Comparison of ENCODE assay signal across 21 mouse cellular contexts in genomic region chr9:120091696-120092238, GRCm38 (mm10). TPM values are rescaled to one million over a fixed set of nuclear protein-coding genes. Genes with fewer than 3 reads are reported as not detected.
A peak's percentile ranks its signal among the peaks of the same experiment; 100 is the strongest.
DNase-seq lines count a peak whose midpoint lies in the region; ATAC-seq and TF ChIP-seq lines count a peak whose summit lies in the region.
"Had no signal": no experiment of that assay in that cellular context is flagged by ENCODE, and none has a peak within 500 bp of the region (broad histone marks: within the 10 kb centered on the region; RNA-seq: fewer than 3 reads in every experiment).

Ccr8 (plus strand) TSS chr9:120092114.

- no peak within 1 kb of the TSS for H3K4me2 ChIP-seq in kidney, embryonic 16.5 days (replicated peaks; ENCODE audit: low read depth, low read length)
- H3K4me2 ChIP-seq: embryonic facial prominence, embryonic 12.5 days; forebrain, embryonic 12.5 days; hindbrain, embryonic 13.5 days had no signal

- peak; percentile 64 for ATAC-seq in activated CD4-positive, CD25-positive, alpha-beta regulatory T cell, adult 4 months
- ATAC-seq in kidney, embryonic 16.5 days (ENCODE audit: low FRiP score, low TSS enrichment): no peak
- ATAC-seq: forebrain, embryonic 16.5 days; hindbrain, postnatal 0 days; intestine, embryonic 16.5 days; Patski had no signal

- peaks cover 24% of the 10 kb centered on the region for H3K4me1 ChIP-seq in thymus, adult 2 months (replicated peaks; ENCODE audit: control insufficient read depth, insufficient read depth, low read length)
- H3K4me1 ChIP-seq in kidney, embryonic 16.5 days (ENCODE audit: insufficient read depth, low read length): no peaks in the 10 kb centered on the region
- H3K4me1 ChIP-seq: embryonic facial prominence, embryonic 12.5 days; forebrain, embryonic 12.5 days; hindbrain, embryonic 13.5 days had no signal

- H3K4me3 ChIP-seq in thymus, adult 2 months (ENCODE audit: control insufficient read depth, insufficient read depth, low read length): peak within 1 kb of the TSS; percentile 19
- no peak within 1 kb of the TSS for H3K4me3 ChIP-seq in kidney, embryonic 16.5 days (ENCODE audit: low read length)
- H3K4me3 ChIP-seq: embryonic facial prominence, embryonic 12.5 days; forebrain, embryonic 12.5 days; hindbrain, embryonic 13.5 days had no signal

- H3K27ac ChIP-seq in thymus, adult 2 months (ENCODE audit: control insufficient read depth, insufficient read depth, low read length): peak within 1 kb of the TSS; percentile 42; the same call in 1 of the 2 replicates
- H3K27ac ChIP-seq in kidney, embryonic 16.5 days (ENCODE audit: low read length): no peak within 1 kb of the TSS
- H3K27ac ChIP-seq: embryonic facial prominence, embryonic 12.5 days; forebrain, embryonic 12.5 days; hindbrain, embryonic 13.5 days; hindbrain, postnatal 0 days had no signal

- TF ChIP-seq CTCF in thymus, adult 2 months (IDR thresholded peaks at IDR 0.05; ENCODE audit: borderline replicate concordance, control insufficient read depth, extremely low read depth, insufficient read depth, low read length, poor library complexity): no peak

- H3K36me3 ChIP-seq in thymus, adult 2 months (ENCODE audit: control insufficient read depth, insufficient read depth, low read length): no peaks in the 10 kb centered on the region
- H3K36me3 ChIP-seq in kidney, embryonic 16.5 days (ENCODE audit: insufficient read depth, low read length): no peaks in the 10 kb centered on the region
- H3K36me3 ChIP-seq: embryonic facial prominence, embryonic 12.5 days; forebrain, embryonic 12.5 days; hindbrain, embryonic 13.5 days had no signal

- no peak within 1 kb of the TSS for H3K9ac ChIP-seq in kidney, embryonic 16.5 days (replicated peaks; ENCODE audit: low read length)
- H3K9ac ChIP-seq: embryonic facial prominence, embryonic 12.5 days; forebrain, embryonic 12.5 days; hindbrain, embryonic 13.5 days had no signal

- H3K27me3 ChIP-seq in thymus, adult 2 months (ENCODE audit: control insufficient read depth, insufficient read depth, low read length): no peaks in the 10 kb centered on the region
- H3K27me3 ChIP-seq in kidney, embryonic 16.5 days (ENCODE audit: insufficient read depth, low read length): no peaks in the 10 kb centered on the region
- H3K27me3 ChIP-seq: embryonic facial prominence, embryonic 12.5 days; forebrain, embryonic 12.5 days; hindbrain, embryonic 13.5 days had no signal

- 0 out of 2 replicates have a peak, but pooled peaks cover 6% of the 10 kb centered on the region for H3K9me3 ChIP-seq in kidney, embryonic 16.5 days (ENCODE audit: low read length)
- H3K9me3 ChIP-seq: forebrain, embryonic 12.5 days had no signal

- TF ChIP-seq POLR2A in thymus, adult 2 months (IDR thresholded peaks at IDR 0.05; ENCODE audit: control insufficient read depth, extremely low read depth, insufficient read depth, low read length, poor library complexity): no peak

- DNase-seq in thymus, adult 2 months: no peak
- DNase-seq in thymus, postnatal 10 days (ENCODE audit: low spot score in 2 of 2): no peak
- DNase-seq in CD4-positive, CD25-positive, alpha-beta regulatory T cell, adult 2 months (ENCODE audit: low read depth, low spot score): peak; percentile 78
- no peak for DNase-seq in embryo, embryonic 9.5 days (ENCODE audit: extremely low spot score)
- DNase-seq: adrenal gland, adult 8-10 months; adrenal gland, postnatal 36 days; cerebellum, adult 2 months; cerebellum, postnatal 10 days; gastrocnemius, postnatal 14 days; heart, postnatal 10 days had no signal

- whole genome bisulfite sequencing in thymus, adult 2 months: 72% methylated on average over 5 of the region's 5 CpGs
- WGBS in kidney, embryonic 16.5 days: 76% methylated on average over 5 of the region's 5 CpGs

RNA-seq across cellular contexts. Expression of gene Ccr8, which starts in this region (rescaled TPM):
- polyA plus RNA-seq in thymus, adult 2 months (2012; rRNA removed): 19.2 and 21.0 TPM in 2 replicates
- polyA plus RNA-seq in activated CD4-positive, CD25-positive, alpha-beta regulatory T cell, adult 4 months (2017; shearing (Covaris generic)): 10 to 100 TPM; 72.0 to 97.2 TPM
- not detected in 2 replicates for polyA plus RNA-seq in kidney, embryonic 16.5 days (2015; fragmentation: Nextera tagmentation; extraction: Ambion mirVana)
- polyA plus RNA-seq: cerebellum, adult 2 months; forebrain, embryonic 12.5 days; forebrain, embryonic 16.5 days; gonadal fat pad, adult 2 months; heart, embryonic 14.5 days; hindbrain, embryonic 13.5 days; hindbrain, postnatal 0 days; Patski had no signal

Comparison
In these comparisons a context has a peak if more than half of its experiments do, and no peak if none do; other contexts are left out.
1. RNA of gene Ccr8 (polyA plus RNA-seq): 72.0 to 97.2 TPM in activated CD4-positive, CD25-positive, alpha-beta regulatory T cell, adult 4 months and 19.2 to 21.0 TPM in thymus, adult 2 months; not detected in kidney, embryonic 16.5 days; every median in the first group is over 10 times any median in the second.